Mouse (Mus musculus) cerebellum, postnatal 10 days (tissue): ENCODE measurements at regions not wholly inside any gene's neighbourhood (a gene's known extent, or its start where the extent isn't known, plus 50 kb on each side); places are given as distances from the start of the nearest gene placed in this dataset.

ENCODE experiments used
- DNase-seq, 2 experiments: peaks; one replicate each; pipeline ENCODE4 v3.0.0; 2021; ENCODE audit warnings: mixed read lengths in 2 of 2

DNA sequence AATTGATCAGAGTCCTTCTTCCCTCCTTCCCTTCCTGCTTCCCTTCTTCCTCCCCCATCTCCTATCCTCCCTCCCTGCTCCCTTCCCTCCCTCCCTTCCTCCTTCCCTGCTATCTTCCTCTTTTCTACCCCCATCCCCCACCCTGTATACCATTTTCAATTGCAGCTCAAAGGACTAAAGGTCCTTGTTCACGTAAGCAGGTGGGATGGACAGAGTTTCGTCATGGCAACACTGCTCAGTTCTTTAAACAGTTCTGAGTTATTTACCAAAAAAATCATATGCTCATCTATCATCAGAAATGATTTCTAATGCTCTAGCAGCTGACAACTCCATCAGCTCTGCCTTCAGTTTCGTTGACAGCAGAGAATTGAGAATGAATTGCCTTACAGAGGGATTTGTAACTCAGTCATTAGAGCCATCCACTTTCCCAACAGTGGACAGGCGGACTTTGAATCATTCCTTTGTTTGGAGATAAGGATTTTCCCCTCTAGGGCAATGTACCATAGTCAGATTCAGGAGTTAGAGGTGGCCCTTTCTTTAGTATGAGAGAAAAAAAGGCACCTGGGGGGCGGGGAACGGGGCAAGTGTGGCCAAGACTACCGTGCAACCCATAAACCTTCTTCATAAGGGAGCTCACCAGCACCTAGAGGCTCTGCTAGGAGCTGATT, 113.7 kb upstream of the Lrig1 start:
- DNase-seq, result no peak

DNA sequence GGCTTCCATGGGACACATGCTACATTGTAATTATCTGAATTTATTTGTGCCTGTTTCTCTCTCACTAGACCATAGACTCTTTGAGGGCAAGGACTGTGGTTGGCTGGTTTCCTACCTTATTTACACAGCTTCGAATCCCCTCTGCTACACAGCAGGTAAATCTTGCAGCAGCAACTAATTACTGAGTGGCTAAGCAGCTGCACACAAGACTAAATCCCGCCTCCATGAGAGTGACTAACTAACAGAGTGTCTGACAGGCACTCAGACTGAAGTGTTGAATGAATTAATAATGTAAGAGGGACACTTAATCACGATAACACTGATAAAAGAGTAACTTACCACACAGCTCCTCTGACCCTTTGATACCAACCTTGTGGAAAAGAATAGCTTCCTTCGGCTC, 111.9 kb upstream of the Lrig1 start:
- no peak for DNase-seq

DNA sequence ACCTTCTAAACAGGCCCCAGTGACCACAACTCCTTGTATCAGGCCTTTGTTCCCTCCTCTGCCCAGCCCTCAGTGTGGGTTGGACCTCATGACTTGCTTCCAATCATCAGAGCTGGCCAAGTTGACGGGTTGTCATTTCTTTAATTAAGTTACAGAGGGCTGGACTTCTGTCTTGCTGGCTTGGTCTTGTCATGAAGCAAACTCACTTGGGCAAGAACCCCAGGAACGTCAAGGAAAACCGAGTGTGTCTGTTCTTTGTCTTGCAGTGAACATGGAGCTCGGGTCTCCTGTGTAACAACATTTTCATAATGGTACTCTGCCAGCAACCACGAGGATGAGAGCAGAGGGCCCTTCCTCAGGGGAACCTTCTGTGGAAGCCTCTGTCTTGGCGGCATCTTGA, 107.3 kb upstream of the Lrig1 start:
- no peak for DNase-seq

DNA sequence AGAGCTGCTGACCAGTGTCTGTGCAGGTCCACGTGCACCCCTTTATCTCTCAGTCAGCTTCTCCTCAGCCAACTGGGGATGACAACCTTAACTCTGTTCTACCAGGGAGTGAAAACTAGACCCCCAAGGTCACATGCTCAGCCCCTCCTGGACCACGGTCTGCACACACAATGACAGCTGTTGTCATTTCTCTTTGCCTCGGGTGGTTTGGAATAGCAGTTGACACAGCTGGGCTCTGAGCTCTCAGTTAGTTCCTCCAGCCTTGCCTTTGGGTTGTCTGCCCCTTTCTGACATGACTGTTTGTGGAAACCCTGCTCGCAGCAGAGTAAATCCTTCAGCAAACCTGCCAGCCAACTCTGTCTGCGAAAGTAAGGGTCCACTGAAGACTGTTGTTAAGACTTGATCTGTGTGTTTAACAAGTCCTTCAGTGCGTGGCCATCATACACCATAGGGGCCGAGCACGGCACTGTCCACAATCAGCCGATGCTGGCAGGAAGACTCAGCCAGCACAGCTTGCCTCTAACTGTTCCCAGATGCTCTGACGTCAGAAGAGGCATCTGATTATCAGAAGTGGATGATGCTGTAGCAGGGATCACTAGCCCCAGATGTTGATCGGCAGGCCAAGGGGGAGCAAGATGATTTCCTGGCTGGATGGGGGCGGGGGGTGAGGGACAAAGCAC, 106.7 kb upstream of the Lrig1 start:
- no peak for DNase-seq

DNA sequence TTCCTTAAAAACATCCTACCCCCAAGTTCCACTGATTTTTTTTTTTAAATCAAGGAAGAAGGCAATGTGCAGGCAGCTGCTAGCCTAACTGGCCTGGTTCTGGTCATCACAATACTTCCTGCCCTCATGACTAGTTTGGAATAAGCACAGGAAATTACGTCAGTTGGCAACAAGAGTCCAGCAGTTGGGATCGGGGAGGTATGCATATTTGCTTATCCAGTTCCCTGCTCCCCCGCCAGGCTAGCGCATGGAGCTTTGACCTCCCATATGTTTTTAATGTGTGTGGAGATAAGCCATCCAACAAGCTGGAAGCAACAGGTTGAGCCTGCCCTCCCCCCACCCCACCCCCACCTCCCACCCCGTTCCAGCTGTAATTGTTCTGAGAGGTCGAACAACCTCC, 105.7 kb upstream of the Lrig1 start:
- no peak for DNase-seq

DNA sequence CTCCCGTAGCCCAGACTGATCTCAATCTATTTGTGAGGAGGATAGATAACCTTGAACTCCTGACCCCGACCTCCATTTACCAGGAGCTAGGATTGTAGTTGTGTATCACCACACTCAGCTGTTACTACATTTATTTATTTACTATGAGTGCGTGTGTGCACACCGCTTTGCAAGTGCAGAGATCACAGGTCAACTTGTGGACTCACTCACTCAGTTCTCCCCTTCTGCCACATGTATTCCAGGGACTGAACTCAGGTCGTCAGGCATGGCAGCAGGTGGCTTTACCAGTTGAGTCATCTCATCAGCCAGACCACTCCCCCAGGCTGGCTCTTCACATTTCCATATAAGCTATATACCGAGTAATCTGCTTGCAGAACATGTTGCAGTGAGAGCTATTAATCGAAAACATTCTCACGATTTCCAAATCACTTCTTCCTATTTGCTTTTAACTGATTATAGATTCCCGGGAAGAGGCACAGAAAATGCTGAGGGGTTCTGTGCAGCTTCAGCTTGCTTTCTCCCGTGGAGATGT, 104.4 kb upstream of the Lrig1 start:
- DNase-seq, result no peak

DNA sequence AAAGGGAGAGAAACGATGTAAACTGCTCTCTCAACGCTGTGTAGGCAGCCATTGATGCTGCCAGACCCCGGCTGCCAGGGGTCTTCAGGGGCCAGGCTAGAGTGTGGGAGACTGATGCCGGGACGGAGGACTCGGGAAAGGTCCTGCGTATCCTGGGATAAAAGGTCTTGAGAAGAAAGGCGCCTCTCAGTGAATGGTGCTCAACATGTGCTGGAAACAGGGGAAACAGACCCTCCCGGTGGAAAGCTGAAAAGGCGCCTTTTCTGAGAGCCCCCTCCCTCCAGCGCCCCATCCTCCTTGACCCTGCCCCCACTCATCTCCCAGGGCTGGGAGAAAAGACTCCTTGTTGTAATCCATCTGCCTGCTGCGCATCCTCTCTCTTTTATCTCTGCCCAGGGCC, 101.1 kb upstream of the Lrig1 start:
- peak; percentile 23 to 33 for DNase-seq

DNA sequence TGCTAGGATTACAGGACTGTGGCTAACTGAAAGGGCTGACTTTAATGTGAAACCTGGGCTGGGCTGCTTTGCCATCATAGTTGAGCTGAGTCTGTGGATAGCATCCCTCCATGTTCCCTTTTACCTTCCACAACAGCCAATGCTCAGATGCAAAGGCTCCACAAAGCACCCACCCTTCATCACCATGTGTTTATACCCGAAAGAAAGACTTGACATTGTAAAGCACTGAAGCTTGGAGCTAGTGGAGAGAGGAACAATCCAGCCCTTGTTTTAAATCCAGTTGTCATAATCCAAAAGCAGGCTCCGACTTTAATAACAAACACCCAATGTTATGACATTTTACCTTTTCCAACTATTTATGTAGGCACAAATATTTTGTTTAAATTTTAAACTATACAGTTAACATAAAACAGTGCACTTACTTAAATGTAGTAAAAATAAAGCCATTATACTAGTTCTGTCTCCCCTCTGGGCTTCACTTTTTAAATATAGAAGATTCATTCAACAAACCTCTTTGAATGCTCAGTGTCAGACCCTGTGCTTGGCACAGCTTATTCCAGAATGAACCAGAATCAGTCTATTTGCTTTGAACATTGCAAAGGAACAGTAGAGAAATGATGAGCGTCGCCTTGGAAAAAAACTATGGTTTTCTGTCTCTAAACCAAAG, 98.7 kb upstream of the Lrig1 start:
- no peak for DNase-seq

DNA sequence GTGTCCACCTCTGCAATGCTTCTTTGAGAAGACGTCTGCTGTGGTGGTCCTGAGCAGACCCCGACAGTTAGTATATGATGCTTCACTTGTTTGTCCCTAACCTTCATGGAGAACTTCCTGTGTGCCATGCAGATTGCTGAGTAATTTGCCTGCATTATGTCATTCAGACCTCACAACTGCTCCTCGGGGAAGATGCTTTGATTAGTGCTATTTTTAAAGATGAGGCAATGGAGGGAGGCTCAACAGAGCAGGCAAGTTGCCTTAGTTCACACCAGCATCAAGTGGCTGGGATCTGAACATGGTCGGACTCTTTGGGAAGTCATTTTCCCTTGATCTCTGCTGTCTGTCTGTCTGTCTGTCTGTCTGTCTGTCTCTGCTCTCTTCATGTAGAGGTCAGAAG, 95.5 kb upstream of the Lrig1 start:
- DNase-seq, result no peak

DNA sequence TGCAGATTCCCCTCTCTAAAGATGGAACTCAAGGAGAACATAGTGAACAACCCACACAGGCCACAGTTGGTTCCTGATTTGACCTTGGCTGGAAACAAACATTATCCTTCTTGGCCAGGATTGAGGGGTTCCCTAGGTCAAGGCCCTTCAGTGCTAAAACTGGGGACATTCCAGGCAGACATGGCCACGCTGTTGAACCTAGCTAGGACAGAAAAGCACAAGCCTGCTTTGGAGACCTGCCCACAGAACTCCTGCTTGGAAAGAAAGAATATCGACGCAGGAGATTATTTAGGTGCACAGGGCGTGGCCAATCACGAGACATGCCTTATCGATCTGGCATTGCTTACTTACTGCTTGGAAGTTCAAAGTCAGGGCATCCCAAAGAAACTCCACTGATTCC, 93.6 kb upstream of the Lrig1 start:
- no peak for DNase-seq

DNA sequence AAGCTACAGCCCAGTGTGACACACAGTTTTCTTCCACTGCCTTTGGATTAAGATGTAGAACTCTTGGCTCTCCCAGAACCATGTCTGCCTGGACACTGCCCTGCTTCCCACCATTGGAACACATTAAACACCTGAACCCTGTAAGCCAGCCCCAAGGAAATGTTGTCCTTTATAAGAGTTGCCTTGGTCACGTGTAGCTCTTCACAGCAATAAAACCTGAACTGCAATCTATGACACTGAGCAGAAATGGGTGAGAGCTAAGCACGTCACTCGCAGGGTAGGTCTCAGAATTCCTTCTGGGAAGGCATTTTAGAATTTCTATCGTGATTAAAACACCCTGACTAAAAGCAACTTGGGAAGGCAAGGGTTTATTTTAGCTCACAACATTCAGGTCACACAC, 92.4 kb upstream of the Lrig1 start:
- no peak for DNase-seq

DNA sequence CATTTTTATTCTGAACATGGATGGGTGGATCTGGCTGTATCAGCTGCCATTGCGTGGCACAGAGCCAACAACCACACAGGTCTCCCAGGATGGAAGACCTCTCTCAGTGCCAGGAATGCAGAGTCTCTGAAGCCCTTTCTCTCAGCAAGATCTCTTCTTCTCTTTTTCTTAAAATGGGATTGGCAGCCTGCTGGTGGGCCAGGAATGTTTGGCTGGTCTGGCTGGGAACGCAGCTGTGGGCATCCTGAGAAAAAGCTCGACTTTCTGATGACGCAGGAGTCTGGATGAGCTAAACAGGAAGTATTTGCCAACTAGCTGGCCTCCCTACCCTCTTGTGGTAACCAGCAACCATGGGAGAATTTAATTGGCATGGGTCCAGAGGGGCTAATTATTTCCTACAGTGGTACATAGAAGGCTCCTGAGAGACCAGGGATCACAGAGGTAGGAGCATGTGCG, 89.4 kb upstream of the Lrig1 start:
- peak; percentile 83 to 85 for DNase-seq

DNA sequence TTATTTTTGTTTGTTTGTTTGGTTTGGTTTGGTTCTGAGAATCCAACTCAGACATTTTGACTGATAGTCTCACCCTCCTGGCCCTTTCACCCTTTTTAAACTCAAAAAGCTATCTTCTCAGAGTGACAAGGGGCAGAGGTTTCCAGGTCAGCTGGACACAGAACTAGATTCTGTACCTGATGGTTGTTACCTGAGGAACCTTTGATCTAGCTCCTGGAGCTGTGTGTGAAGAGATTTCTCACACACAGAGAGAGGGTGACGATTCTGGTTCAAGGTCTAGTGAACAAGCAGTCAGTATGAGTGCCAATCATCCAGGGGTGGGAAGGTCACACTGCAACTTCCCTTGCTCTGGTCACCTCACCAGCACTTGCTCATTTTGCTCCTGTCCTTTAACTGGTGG, 83.5 kb upstream of the Lrig1 start:
- DNase-seq, result no peak

DNA sequence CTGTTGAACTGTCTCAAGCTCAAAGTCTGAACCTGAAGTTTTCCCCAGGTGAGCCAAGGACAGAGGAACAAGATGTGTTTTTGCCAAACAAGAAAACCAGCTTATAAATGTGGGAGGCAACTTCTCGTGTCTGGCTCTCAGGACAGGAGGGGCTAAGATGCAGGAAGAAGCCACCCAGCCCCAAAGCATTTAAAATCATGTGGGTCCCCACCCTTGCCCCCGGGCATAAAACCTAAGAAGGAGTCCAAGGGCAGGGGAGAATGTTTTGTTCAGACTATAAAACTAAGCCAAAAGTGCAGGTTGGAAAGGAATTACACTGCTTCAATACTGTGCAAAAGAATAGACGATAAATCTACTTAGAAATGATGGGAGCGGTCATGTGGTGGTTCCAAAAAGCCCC, 80.7 kb upstream of the Lrig1 start:
- no peak for DNase-seq

DNA sequence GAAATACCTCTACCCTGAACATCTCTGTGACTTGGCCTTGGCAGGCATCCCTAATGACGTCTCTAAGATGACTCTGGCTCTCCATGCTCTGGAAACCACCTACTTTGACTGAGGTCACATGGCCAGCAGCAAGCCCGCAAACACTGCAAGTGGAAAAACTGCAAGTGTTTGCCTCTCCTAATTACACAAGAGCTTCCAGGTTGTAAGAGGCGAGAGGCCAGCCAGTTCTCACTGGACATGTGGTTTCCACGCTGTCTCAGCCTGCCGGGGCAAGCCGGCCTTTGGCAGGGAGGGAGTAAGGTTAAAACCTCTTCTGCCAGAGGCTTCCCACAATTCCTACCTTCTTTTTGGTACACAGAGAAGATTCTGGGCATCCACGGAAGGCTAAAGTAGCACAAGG, 79.9 kb upstream of the Lrig1 start:
- peak; percentile 20 to 23 for DNase-seq

DNA sequence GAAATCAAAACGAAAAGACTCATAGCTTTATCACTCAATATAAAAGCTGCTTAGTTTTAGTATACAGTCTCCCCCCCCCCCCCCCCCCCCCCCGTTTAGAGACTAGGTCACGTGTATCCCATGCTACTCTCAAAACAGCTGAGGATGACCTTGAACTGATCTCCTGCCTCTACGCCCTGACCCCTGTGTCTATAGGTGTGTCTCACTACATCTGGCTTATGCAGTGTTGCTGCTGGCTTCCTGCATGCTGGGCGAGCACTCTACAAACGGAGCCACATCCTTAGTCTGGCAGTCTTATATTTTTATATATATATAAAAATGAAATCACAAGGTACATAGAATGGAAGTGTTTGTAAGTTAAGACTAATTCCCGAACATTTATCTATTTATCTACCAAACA, 79.3 kb upstream of the Lrig1 start:
- DNase-seq, result no peak

DNA sequence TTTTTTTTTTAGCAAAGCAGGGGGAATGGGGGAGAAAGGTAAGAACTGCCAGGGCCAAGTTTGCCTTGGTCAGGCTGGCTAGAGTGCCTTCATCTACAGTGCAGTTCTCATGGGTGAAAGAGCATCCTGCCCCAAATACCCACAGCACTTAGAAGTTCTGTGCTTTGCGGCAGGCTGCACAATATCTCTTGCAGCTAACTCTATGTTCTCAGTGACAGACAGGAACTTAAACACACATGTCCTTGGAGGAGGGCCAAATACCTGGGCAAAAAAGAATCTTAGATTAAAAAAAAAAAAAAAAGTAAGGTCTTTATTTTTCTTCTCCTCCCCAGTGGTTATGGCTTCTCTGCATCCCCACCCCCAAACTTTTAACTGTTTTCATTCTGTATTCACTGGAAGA, 78.8 kb upstream of the Lrig1 start:
- DNase-seq, result no peak

DNA sequence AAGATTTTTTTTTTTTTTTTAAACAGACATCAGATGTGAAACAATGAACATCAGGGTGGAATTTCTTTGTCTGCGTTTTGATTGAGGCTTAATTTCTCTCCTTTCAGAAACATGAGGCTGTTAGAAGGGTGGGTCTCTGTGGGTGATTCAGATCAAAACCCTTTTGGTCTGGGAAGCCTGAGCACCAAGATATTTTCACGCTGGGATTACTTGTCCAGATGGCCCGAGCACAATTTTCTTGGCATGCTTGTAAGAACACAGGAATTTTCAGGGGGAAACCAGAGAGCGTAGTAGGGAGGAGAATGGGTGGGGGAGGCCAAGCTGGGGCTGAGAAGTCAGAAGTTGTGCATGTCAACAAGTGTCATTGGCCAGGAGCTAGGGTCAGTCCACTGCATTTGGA, 76.6 kb upstream of the Lrig1 start:
- peak in 1 of 2 experiments; percentile 17 for DNase-seq

DNA sequence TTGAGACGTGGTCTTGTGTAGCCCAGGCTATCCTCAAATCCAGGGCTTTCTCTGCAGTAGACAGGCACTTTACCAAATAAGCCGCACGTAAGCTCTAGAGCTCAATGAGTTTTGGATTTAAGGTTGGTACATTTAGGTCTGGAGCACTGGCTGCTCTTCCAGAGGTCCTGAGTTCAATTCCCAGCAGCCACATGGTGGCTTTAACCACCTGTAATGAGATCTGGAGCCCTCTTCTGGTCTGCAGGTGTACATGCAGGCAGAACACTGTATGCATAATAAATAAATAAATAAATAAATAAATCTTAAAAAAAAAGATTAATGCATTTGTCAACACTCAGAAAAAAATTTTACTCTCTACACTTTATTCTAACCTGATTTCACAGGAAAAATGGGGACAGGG, 74.9 kb upstream of the Lrig1 start:
- DNase-seq, result no peak

DNA sequence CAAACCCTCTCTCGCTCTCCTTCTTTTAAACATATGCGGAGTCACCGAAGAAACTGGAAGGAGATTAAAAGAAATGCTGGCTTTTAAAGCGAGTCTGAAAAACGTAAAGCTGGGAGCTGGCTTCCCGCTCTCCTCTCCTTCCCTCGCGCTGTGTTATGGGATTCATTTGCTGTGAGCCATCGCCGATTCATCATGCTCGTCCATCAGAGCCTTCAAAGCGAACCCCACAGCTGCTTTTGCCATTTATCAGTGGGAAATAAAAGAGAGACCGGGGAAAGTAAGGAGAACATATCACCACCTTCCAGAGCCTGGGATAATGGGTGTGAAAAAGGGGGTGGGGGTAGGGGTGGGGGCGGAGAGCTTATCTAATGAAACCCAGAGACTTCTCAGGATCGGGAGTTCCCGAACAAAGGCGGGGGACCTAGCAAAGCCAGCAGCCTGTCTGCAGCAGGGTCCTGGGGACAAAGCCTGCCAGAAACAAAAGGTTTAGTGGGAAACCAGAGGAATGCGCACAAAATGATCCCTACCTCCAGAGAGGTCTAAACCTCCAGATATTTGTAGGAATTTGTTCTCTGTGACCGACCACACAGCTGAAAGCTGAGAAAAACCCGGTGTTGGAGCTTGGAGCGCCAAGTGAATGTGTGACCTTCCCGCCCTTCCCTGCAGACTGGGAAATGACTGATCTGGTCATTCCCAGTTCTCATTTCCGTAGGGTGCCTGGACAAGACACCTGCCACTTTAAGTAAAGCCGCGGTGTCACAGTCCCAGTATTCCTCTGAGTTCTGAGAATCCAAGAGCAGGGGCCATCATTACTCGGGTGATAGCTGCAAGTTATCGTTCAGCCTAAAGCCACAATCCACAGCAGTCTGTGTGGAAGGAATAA, 73.9 kb upstream of the Lrig1 start:
- DNase-seq, result peak; percentile 12 to 21

DNA sequence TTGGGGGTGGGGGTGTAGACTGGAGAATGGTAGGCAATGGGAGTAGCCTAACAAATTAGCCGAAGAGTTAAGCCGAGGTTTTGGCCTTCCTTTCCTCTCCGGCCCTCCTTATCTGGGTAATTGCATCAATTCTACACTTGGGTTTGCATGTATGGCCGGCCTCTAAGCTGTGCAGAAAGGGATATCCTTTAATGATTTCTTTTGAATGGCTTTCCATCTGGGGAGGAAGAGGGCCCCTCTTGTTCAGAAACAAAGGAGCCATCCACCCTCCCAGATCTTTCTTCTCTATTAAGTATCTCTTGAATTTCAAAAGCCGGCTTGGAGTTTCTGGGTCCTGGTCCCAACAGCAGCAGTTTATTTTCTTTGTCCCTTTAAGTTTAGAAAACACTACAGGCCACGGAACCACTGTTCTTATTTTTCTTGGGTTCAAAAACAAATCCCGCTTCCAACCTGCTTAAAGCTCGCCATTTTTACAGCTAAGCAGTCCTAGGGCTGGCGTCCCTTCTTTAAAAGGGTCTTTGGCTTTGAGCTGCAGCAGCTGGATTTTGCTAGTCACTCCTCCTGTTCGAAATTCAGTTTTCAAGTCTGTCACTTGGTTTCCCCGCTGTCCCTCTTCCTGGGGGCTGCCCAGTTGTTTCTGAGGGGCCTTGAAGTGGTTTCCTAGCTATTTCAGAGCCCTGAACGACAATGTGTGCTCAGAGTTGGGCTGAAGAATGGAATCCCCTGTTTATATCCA, 73.1 kb upstream of the Lrig1 start:
- no peak for DNase-seq

DNA sequence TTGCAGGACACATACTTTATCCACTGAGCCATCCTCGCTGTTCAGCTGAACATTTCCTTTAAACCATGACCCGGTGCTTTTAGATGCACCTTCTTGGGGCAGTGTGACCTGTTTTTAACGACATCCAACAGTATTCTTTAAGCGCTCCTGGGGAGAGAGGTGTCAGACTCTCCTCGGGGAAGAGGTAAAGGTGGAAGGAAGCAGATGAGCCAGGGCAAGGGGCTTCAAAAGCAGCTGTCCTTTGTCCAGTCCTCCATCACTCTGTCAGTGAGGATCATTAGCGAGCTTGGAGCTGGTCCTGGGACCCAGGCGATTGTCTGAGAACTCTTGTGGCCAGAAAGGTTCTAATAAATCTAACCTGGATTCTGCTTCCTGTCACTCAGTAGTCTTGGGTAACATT, 72.4 kb upstream of the Lrig1 start:
- no peak for DNase-seq
